Mouse (Mus musculus) CH12.LX (cell line): ENCODE measurements around the gene Gsta2.

ENCODE experiments used
- CHD2 ChIP-seq: IDR thresholded peaks from 2 replicates; pipeline ENCODE4 v1.6.1; 2011; ENCODE audit warnings: low read length, improper control_type of control experiment
- CTCF ChIP-seq, 2 experiments: IDR thresholded peaks in 1 of 2; conservative IDR thresholded peaks in 1 of 2; 2 replicates each; pipeline ENCODE4 v1.5.1; 2011 to 2012; ENCODE audit warnings: low read depth in 2 of 2, low read length in 2 of 2, improper control_type of control experiment in 1 of 2, inconsistent platforms in 1 of 2, mild to moderate bottlenecking in 1 of 2, moderate library complexity in 1 of 2
- JUND ChIP-seq: conservative IDR thresholded peaks from 2 replicates; pipeline ENCODE4 v1.6.1; 2011; ENCODE audit warnings: low read depth, low read length, improper control_type of control experiment
- MAFK ChIP-seq: IDR thresholded peaks from 2 replicates; pipeline ENCODE4 v1.6.1; 2011; ENCODE audit warnings: low read length, improper control_type of control experiment; ENCODE audit not compliant: insufficient replicate concordance
- MAZ ChIP-seq: IDR thresholded peaks from 2 replicates; pipeline ENCODE4 v1.6.1; 2012; ENCODE audit warnings: low read depth, mild to moderate bottlenecking, inconsistent platforms, low read length, improper control_type of control experiment, moderate library complexity
- NRF1 ChIP-seq: IDR thresholded peaks from 2 replicates; pipeline ENCODE4 v1.6.1; 2014; ENCODE audit warnings: low read depth, mild to moderate bottlenecking, inconsistent platforms, low read length, improper control_type of control experiment, moderate library complexity
- POLR2A ChIP-seq: IDR thresholded peaks from 2 replicates; pipeline ENCODE4 v1.6.1; 2011; ENCODE audit warnings: low read depth, mild to moderate bottlenecking, improper control_type of control experiment, low read length
- USF1 ChIP-seq: IDR thresholded peaks from 2 replicates; pipeline ENCODE4 v1.6.1; 2014; ENCODE audit warnings: low read depth, mild to moderate bottlenecking, inconsistent platforms, low read length, improper control_type of control experiment
- ZC3H11A ChIP-seq: IDR thresholded peaks from 2 replicates; pipeline ENCODE4 v1.6.1; 2012; ENCODE audit warnings: low read depth, mild to moderate bottlenecking, inconsistent platforms, low read length, improper control_type of control experiment

DNA sequence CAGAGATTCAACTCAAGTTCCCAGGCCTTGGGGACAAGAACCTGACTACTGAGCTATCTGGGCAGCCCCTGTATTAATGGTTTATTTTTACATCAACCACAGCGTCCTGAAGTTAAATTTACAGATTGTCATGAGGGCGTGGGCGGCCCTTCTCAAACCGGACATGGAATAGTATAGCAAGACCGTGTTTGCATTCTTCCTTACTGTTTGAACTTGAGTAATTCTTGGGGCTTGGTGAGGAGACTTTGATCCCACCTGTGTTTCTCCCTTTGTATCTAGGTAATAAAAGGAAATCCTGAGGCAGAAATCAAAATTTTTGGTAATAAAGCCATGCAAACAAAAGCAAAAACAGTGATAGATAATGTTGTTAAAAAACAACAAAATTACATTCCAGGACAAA is 45.0 kb upstream of the Gsta2 start:
- TF ChIP-seq MAFK, result no peak
- no peak for TF ChIP-seq USF1
- TF ChIP-seq JUND, result no peak
- TF ChIP-seq CTCF (conservative IDR thresholded peaks at IDR 0.05 in 1 of 2, IDR thresholded peaks at IDR 0.05 in 1 of 2; ENCODE audit: low read depth in 2 of 2, low read length in 2 of 2), result no peak
- no peak for TF ChIP-seq POLR2A
- no peak for TF ChIP-seq NRF1
- no peak for TF ChIP-seq MAZ
- no peak for TF ChIP-seq CHD2
- TF ChIP-seq ZC3H11A, result no peak
